Mouse (Mus musculus) lung, embryonic 14.5 days (tissue): Measurements from ENCODE around the gene Dcaf10. TPM values are rescaled to one million over a fixed set of nuclear protein-coding genes. Genes with fewer than 3 reads are reported as not detected.
A peak's percentile ranks its signal among the peaks of the same experiment; 100 is the strongest.

Experiments used
- ATAC-seq: fragments of 200-750 bp; cut with Nextera tagmentation; 2 replicates; pipeline ENCODE4 v1.8.0; 2017; ENCODE audit warnings: mild to moderate bottlenecking, moderate TSS enrichment, moderate library complexity; ENCODE audit not compliant: insufficient read depth
- DNase-seq: peaks from one replicate; pipeline ENCODE4 v3.0.0-alpha.2; 2015
- H3K27ac ChIP-seq: fragments of 300-500 bp; sonication (generic); 2 replicates; pipeline ENCODE4 v1.5.1; 2014; ENCODE audit warnings: low read depth, mild to moderate bottlenecking, moderate library complexity
- H3K27me3 ChIP-seq: fragments of 300-500 bp; sonication (generic); 2 replicates; pipeline ENCODE4 v1.6.1; 2014; ENCODE audit warnings: low read length, control low read depth; ENCODE audit not compliant: insufficient read depth
- H3K36me3 ChIP-seq: fragments of 300-500 bp; sonication (generic); 2 replicates; pipeline ENCODE4 v1.6.1; 2014; ENCODE audit warnings: control low read depth; ENCODE audit not compliant: insufficient read depth
- H3K4me1 ChIP-seq: fragments of 300-500 bp; sonication (generic); 2 replicates; pipeline ENCODE4 v1.6.1; 2014; ENCODE audit warnings: antibody characterized with exemption, control low read depth; ENCODE audit not compliant: insufficient read depth
- H3K4me2 ChIP-seq: fragments of 300-500 bp; sonication (generic); 2 replicates; pipeline ENCODE4 v1.6.1; 2014; ENCODE audit warnings: mild to moderate bottlenecking
- H3K4me3 ChIP-seq: fragments of 300-500 bp; sonication (generic); 2 replicates; pipeline ENCODE4 v1.5.1; 2014; ENCODE audit warnings: low read depth, low read length
- H3K9ac ChIP-seq: fragments of 300-500 bp; sonication (generic); 2 replicates; pipeline ENCODE4 v1.6.1; 2014
- H3K9me3 ChIP-seq: fragments of 300-500 bp; sonication (generic); 2 replicates; pipeline ENCODE4 v1.6.1; 2016; ENCODE audit warnings: low read depth, low read length, control low read depth
- CTCF ChIP-seq: IDR thresholded peaks from 2 replicates; pipeline ENCODE4 v1.5.1; 2016; ENCODE audit warnings: antibody characterized with exemption, low read depth
- WGBS: fragments of 180-500 bp; shearing (Covaris S2); extraction: QIAGEN DNeasy Blood & Tissue Kit; methylation state at CpG from one replicate; pipeline ENCODE4 v1.1.7; 2014; 5-methylcytosine and 5-hydroxymethylcytosine counted together
- polyA plus RNA-seq: library from polyadenylated mRNA; unstranded; fragments of >200 nt; fragmentation: Nextera tagmentation; extraction: Ambion mirVana; gene quantifications from 2 replicates; pipeline ENCODE4 v1.2.1, GENCODE M21; 2014

Dcaf10 gene
- polyA plus RNA-seq, 1 experiment from 2014 or later = 18.8 TPM

- ATAC-seq = no peak
- Histone ChIP-seq H3K36me3 (0 out of 2 replicates have a peak, but pooled peaks cover 3% of the 10 kb centered on the region), H3K27me3 (no peaks in the 10 kb centered on the region), H3K9ac (no peak overlapping the region), H3K4me3 (no peak overlapping the region), H3K27ac (no peak overlapping the region), H3K4me2 (no peak overlapping the region), H3K9me3 (no peaks in the 10 kb centered on the region), H3K4me1 (peaks cover 9% of the 10 kb centered on the region)
- 87% methylated on average over 8 of the region's 8 CpGs for WGBS
- DNase-seq = no peak
- no peak for TF ChIP-seq CTCF
Measured at GRCm38 (mm10) chr4:45411181-45411790, 69.4 kb downstream of the Dcaf10 start.

DNA sequence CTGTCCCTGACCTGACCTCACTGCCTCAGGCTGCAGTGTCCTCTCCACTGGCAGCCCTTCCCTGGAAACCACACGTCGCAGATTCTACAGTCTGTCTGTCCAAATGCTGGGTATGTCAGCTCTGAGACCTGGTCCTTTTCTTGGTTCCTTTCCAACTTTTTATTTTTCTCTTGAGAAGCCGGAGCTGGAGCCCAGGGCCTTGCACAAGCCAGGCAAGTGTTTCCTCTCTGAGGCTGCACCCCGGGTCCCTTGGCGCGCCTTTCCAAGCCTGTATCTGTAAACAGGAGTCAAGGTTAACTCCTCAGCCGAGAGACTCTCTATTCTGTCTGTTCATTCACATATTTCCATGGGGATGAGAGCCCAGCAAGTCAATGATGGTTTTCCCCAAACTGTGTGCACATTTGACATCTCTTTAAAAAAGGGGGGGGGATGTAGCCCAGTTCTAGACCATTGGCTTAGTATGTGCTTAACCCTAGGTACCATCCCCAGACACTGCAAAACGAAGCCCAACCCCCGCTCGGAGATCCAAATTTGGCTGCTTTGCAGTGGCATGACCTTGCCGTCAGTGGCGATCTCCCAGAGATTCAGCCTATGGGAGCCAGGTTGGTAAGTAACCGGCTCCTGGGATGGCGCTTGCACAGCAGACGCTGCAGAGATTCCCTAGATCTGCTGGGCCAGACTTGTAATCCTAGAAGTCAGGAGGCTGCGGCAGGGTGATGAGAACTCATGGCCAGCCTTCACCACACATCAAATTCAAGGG lies 70.7 kb downstream of the Dcaf10 start:
- Histone ChIP-seq H3K27ac (no peak overlapping the region), H3K4me3 (no peak overlapping the region), H3K36me3 (no peaks in the 10 kb centered on the region), H3K9me3 (no peaks in the 10 kb centered on the region), H3K9ac (no peak overlapping the region), H3K4me1 (no peaks in the 10 kb centered on the region), H3K4me2 (no peak overlapping the region), H3K27me3 (no peaks in the 10 kb centered on the region)
- DNase-seq = no peak
- no peak for TF ChIP-seq CTCF
- no peak for ATAC-seq
- WGBS = 51% methylated on average over 16 of the region's 16 CpGs

DNA sequence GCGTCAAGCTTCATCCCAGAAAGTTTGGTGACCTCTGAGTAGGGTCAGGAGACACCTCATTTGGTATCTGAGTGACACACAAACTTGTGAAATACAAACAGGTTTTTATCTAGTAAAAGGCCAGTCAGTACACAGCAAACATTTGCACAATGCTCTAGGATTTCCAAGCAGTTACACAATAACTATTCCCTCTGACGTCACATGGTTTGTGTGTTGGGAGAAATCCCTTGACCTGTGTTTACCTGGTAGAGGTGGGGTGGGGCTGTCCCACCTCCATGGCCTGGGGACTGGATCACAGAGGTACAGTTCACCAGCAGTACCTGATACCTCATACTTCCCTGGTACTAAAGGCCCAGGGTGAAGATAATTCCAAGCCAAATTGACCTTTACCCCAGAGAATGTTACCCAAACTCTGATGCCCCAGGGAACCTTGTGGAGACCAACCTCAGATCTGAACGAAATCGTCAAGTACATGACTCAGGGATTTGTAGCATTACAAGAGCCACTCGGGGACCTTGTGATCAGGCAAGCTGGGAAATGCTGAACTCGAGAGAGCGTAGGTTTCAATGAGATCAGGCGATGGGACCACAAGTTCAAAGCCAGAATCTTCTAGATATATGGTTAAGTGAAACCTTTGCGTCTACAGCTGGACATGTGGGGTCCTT lies 71.9 kb downstream of the Dcaf10 start:
- H3K4me3 ChIP-seq = no peak overlapping the region
- H3K9ac ChIP-seq = no peak overlapping the region
- no peak overlapping the region for H3K4me2 ChIP-seq
- peaks cover 3% of the 10 kb centered on the region; the same call in 1 of the 2 replicates for H3K4me1 ChIP-seq
- H3K9me3 ChIP-seq = no peaks in the 10 kb centered on the region
- WGBS = 64% methylated on average over 9 of the region's 9 CpGs
- no peak for TF ChIP-seq CTCF
- DNase-seq (no peak), ATAC-seq (no peak)
- no peaks in the 10 kb centered on the region for H3K36me3 ChIP-seq
- no peaks in the 10 kb centered on the region for H3K27me3 ChIP-seq
- no peak overlapping the region for H3K27ac ChIP-seq

- Histone ChIP-seq H3K4me1 (peaks cover 10% of the 10 kb centered on the region), H3K27me3 (no peaks in the 10 kb centered on the region), H3K4me2 (no peak overlapping the region), H3K36me3 (no peaks in the 10 kb centered on the region), H3K4me3 (no peak overlapping the region), H3K9ac (no peak overlapping the region), H3K9me3 (no peaks in the 10 kb centered on the region), H3K27ac (no peak overlapping the region)
- DNase-seq (no peak), ATAC-seq (no peak)
- TF ChIP-seq CTCF = no peak
- 55% methylated on average over 7 of the region's 7 CpGs for WGBS
Measured at GRCm38 (mm10) chr4:45416314-45416713, 74.4 kb downstream of the Dcaf10 start.

GRCm38 (mm10) chr4:45418229-45418950 lies 76.5 kb downstream of the Dcaf10 start:
- no peak overlapping the region for H3K9ac ChIP-seq
- peak; percentile 87 for TF ChIP-seq CTCF
- H3K36me3 ChIP-seq = peaks cover 5% of the 10 kb centered on the region; the same call in 1 of the 2 replicates
- no peaks in the 10 kb centered on the region for H3K27me3 ChIP-seq
- WGBS = 16% methylated on average over 10 of the region's 11 CpGs
- H3K9me3 ChIP-seq = no peaks in the 10 kb centered on the region
- H3K4me3 ChIP-seq = no peak overlapping the region
- DNase-seq (peak; percentile 89), ATAC-seq (peak; percentile 29; the same call in 1 of the 2 replicates)
- H3K4me1 ChIP-seq = peaks cover 13% of the 10 kb centered on the region
- peak overlapping the region; percentile 26 for H3K4me2 ChIP-seq
- no peak overlapping the region for H3K27ac ChIP-seq

- H3K27me3 ChIP-seq = no peaks in the 10 kb centered on the region
- TF ChIP-seq CTCF = no peak
- WGBS = 87% methylated on average over 4 of the region's 4 CpGs
- no peak overlapping the region for H3K4me2 ChIP-seq
- ATAC-seq (no peak), DNase-seq (no peak)
- H3K36me3 ChIP-seq = peaks cover 5% of the 10 kb centered on the region; the same call in 1 of the 2 replicates
- H3K4me1 ChIP-seq = peaks cover 19% of the 10 kb centered on the region
- no peak overlapping the region for H3K9ac ChIP-seq
- no peak overlapping the region for H3K27ac ChIP-seq
- no peaks in the 10 kb centered on the region for H3K9me3 ChIP-seq
- no peak overlapping the region for H3K4me3 ChIP-seq
Measured at GRCm38 (mm10) chr4:45419051-45419450, 77.2 kb downstream of the Dcaf10 start.

- H3K4me2 ChIP-seq = no peak overlapping the region
- H3K4me3 ChIP-seq = no peak overlapping the region
- no peak overlapping the region for H3K9ac ChIP-seq
- H3K9me3 ChIP-seq = no peaks in the 10 kb centered on the region
- H3K36me3 ChIP-seq = peaks cover 5% of the 10 kb centered on the region; the same call in 1 of the 2 replicates
- WGBS = 54% methylated on average over 3 of the region's 3 CpGs
- ATAC-seq = no peak
- TF ChIP-seq CTCF = no peak
- H3K27ac ChIP-seq = peak overlapping the region; percentile 1; the same call in 1 of the 2 replicates
- H3K4me1 ChIP-seq = peaks cover 21% of the 10 kb centered on the region
- H3K27me3 ChIP-seq = no peaks in the 10 kb centered on the region
- DNase-seq = peak; percentile 22
Measured at GRCm38 (mm10) chr4:45420733-45421132, 78.8 kb downstream of the Dcaf10 start.
